8 mouse cellular contexts compared by ENCODE assay signal in the genomic region with DNA sequence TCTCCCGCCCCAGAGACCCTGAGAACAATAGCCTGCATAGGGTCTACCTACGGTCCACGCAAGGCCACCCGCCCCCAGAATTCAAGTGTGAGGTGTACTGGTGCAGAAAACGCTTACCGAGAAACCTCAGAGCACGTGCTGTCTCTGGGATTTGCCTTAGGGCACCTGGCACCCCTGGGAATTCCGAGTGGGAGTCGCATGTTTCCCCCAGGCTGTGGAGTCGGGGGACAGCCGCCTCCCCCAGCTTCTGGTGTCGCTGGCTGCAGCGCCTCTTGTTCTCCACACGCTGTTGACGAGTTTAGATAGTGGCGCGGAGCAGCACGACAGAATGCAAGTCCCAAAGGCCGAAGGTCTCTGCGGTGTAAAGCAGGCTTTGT. TPM values are rescaled to one million over a fixed set of nuclear protein-coding genes. Genes with fewer than 3 reads are reported as not detected.
DNase-seq lines count a peak whose midpoint lies in the region; ATAC-seq and TF ChIP-seq lines count a peak whose summit lies in the region.

No protein-coding gene starts in this region.

- H3K36me3 ChIP-seq in forebrain, embryonic 12.5 days (replicated peaks), result 0 out of 2 replicates have a peak, but pooled peaks cover 3% of the 10 kb centered on the region
- no peaks in the 10 kb centered on the region for H3K36me3 ChIP-seq in intestine, postnatal 0 days (ENCODE audit: control insufficient read depth, insufficient read depth)
- H3K36me3 ChIP-seq in midbrain, embryonic 14.5 days (ENCODE audit: control insufficient read depth, insufficient read depth, low read length), result no peaks in the 10 kb centered on the region

- peaks cover 10% of the 10 kb centered on the region for H3K27me3 ChIP-seq in forebrain, embryonic 12.5 days
- peaks cover 52% of the 10 kb centered on the region for H3K27me3 ChIP-seq in intestine, postnatal 0 days (replicated peaks; ENCODE audit: control insufficient read depth, insufficient read depth, low read length)
- H3K27me3 ChIP-seq in midbrain, embryonic 14.5 days (ENCODE audit: control insufficient read depth, insufficient read depth, low read length), result no peaks in the 10 kb centered on the region

- no peak for TF ChIP-seq CTCF in intestine, postnatal 0 days (IDR thresholded peaks at IDR 0.05; ENCODE audit: low read depth)

- peak overlapping the region; percentile 80 for H3K9ac ChIP-seq in forebrain, embryonic 12.5 days
- no peak overlapping the region for H3K9ac ChIP-seq in intestine, postnatal 0 days (ENCODE audit: low read depth, low read length)
- H3K9ac ChIP-seq in midbrain, embryonic 14.5 days (replicated peaks; ENCODE audit: low read length), result peak overlapping the region; percentile 95

- H3K4me1 ChIP-seq in forebrain, embryonic 12.5 days, result peaks cover 42% of the 10 kb centered on the region
- H3K4me1 ChIP-seq in intestine, postnatal 0 days (replicated peaks; ENCODE audit: control insufficient read depth, insufficient read depth, low read length), result peaks cover 8% of the 10 kb centered on the region; the same call in 1 of the 2 replicates
- H3K4me1 ChIP-seq in midbrain, embryonic 14.5 days (ENCODE audit: control insufficient read depth, insufficient read depth, low read length), result peaks cover 39% of the 10 kb centered on the region

- under 1% methylated on average over 20 of the region's 20 CpGs for WGBS in forebrain, embryonic 12.5 days
- 2% methylated on average over 20 of the region's 20 CpGs for WGBS in intestine, postnatal 0 days
- under 1% methylated on average over 20 of the region's 20 CpGs for WGBS in midbrain, embryonic 14.5 days

- no peaks in the 10 kb centered on the region for H3K9me3 ChIP-seq in forebrain, embryonic 12.5 days
- no peaks in the 10 kb centered on the region for H3K9me3 ChIP-seq in intestine, postnatal 0 days (ENCODE audit: control insufficient read depth)
- H3K9me3 ChIP-seq in midbrain, embryonic 14.5 days (ENCODE audit: control insufficient read depth, low read length), result no peaks in the 10 kb centered on the region

- peak; percentile 13; the same call in 1 of the 2 replicates for ATAC-seq in forebrain, embryonic 12.5 days (ENCODE audit: low FRiP score)
- no peak for ATAC-seq in intestine, postnatal 0 days
- peak; percentile 29; the same call in 1 of the 2 replicates for ATAC-seq in midbrain, embryonic 14.5 days (ENCODE audit: low FRiP score, low TSS enrichment)
- ATAC-seq in activated CD4-positive, CD25-positive, alpha-beta regulatory T cell, adult 4 months, result no peak

- H3K27ac ChIP-seq in forebrain, embryonic 12.5 days, result peak overlapping the region; percentile 85
- no peak overlapping the region for H3K27ac ChIP-seq in intestine, postnatal 0 days (ENCODE audit: low read depth, low read length)
- H3K27ac ChIP-seq in midbrain, embryonic 14.5 days (replicated peaks; ENCODE audit: low read depth, low read length), result peak overlapping the region; percentile 96

- peak overlapping the region; percentile 91 for H3K4me2 ChIP-seq in forebrain, embryonic 12.5 days
- H3K4me2 ChIP-seq in intestine, postnatal 0 days (replicated peaks; ENCODE audit: low read depth), result peak overlapping the region; percentile 82
- H3K4me2 ChIP-seq in midbrain, embryonic 14.5 days (ENCODE audit: low read length), result peak overlapping the region; percentile 83

- DNase-seq in layer of hippocampus, adult 11-12 months (ENCODE audit: low spot score), result peak; percentile 15
- no peak for DNase-seq in layer of hippocampus, adult 9-10 months (ENCODE audit: low spot score)
- DNase-seq in cerebellum, adult 18-20 months, result peak; percentile 35
- peak; percentile 82 for DNase-seq in midbrain, embryonic 14.5 days
- DNase-seq in thymus, postnatal 10 days (ENCODE audit: low spot score in 2 of 2), result no peak

- H3K4me3 ChIP-seq in forebrain, embryonic 12.5 days (replicated peaks), result peak overlapping the region; percentile 72
- peak overlapping the region; percentile 49 for H3K4me3 ChIP-seq in intestine, postnatal 0 days (ENCODE audit: low read depth, low read length)
- H3K4me3 ChIP-seq in midbrain, embryonic 14.5 days (replicated peaks; ENCODE audit: low read depth, low read length), result peak overlapping the region; percentile 83

RNA-seq across cellular contexts. Expression of a gene that starts 1.9 kb away (rescaled TPM):
- 109 and 134 TPM in 2 replicates for polyA plus RNA-seq in forebrain, embryonic 12.5 days (2016; fragmentation: Nextera tagmentation; extraction: Ambion mirVana)
- 2.7 and 3.0 TPM in 2 replicates for polyA plus RNA-seq in intestine, postnatal 0 days (2015; fragmentation: Nextera tagmentation; extraction: Ambion mirVana)
- 219 and 240 TPM in 2 replicates for polyA plus RNA-seq in midbrain, embryonic 14.5 days (2014; fragmentation: Nextera tagmentation; extraction: Ambion mirVana)
- not detected for polyA plus RNA-seq in activated CD4-positive, CD25-positive, alpha-beta regulatory T cell, adult 4 months (2017; shearing (Covaris generic))

RNA-seq across cellular contexts. Expression of a gene that starts 46.7 kb away (rescaled TPM):
- polyA plus RNA-seq in forebrain, embryonic 12.5 days (2016; fragmentation: Nextera tagmentation; extraction: Ambion mirVana), result 325 and 333 TPM in 2 replicates
- 62.0 and 79.2 TPM in 2 replicates for polyA plus RNA-seq in intestine, postnatal 0 days (2015; fragmentation: Nextera tagmentation; extraction: Ambion mirVana)
- polyA plus RNA-seq in midbrain, embryonic 14.5 days (2014; fragmentation: Nextera tagmentation; extraction: Ambion mirVana), result 40.0 and 65.3 TPM in 2 replicates
- polyA plus RNA-seq in activated CD4-positive, CD25-positive, alpha-beta regulatory T cell, adult 4 months (2017; shearing (Covaris generic)), result 100 to 1,000 TPM in 1 of 2 experiments, 10 to 100 TPM in 1; 79.2 to 115 TPM

Comparison
In these comparisons a context has a peak if more than half of its experiments do, and no peak if none do; other contexts are left out.
1. DNase-seq: peak in layer of hippocampus, adult 11-12 months (single experiment), cerebellum, adult 18-20 months (2 of 2) and midbrain, embryonic 14.5 days (single experiment); none in layer of hippocampus, adult 9-10 months (single experiment) and thymus, postnatal 10 days (0 of 2).
2. ATAC-seq: peak in forebrain, embryonic 12.5 days (single experiment) and midbrain, embryonic 14.5 days (single experiment); none in intestine, postnatal 0 days (single experiment) and activated CD4-positive, CD25-positive, alpha-beta regulatory T cell, adult 4 months (single experiment).
3. RNA of a gene that starts 1.9 kb away (polyA plus RNA-seq): 219 to 240 TPM in midbrain, embryonic 14.5 days and 109 to 134 TPM in forebrain, embryonic 12.5 days; 2.7 to 3.0 TPM in intestine, postnatal 0 days and not detected in activated CD4-positive, CD25-positive, alpha-beta regulatory T cell, adult 4 months; every median in the first group is over 10 times any median in the second.
4. Peak in every context shown above with its lines, with median percentiles within 50 percentile points of each other: H3K4me2 ChIP-seq and H3K4me3 ChIP-seq.